Mouse (Mus musculus) layer of hippocampus, adult 18-20 months (tissue): ENCODE measurements around the gene Nmrk1. TPM values are rescaled to one million over a fixed set of nuclear protein-coding genes. Genes with fewer than 3 reads are reported as not detected.

Experiments used
- DNase-seq, 2 experiments: peaks; one replicate each; pipeline ENCODE4 v3.0.0; 2022; ENCODE audit warnings: low spot score in 2 of 2
- total RNA-seq, 2 experiments: library from RNA; stranded (reverse); gene quantifications; 2 replicates each; pipeline ENCODE4 v1.2.3; 2021

Nmrk1 gene
- total RNA-seq, 2 experiments from 2014 or later: 8.7 to 9.3 TPM

GRCm38 (mm10) chr19:18615680-18616240 is 16.0 kb upstream of the Nmrk1 start:
- DNase-seq: no peak

- DNase-seq: no peak
Measured at GRCm38 (mm10) chr19:18617504-18617903, 14.2 kb upstream of the Nmrk1 start.

GRCm38 (mm10) chr19:18619060-18619459 is 12.7 kb upstream of the Nmrk1 start:
- no peak for DNase-seq

- no peak for DNase-seq
Measured at GRCm38 (mm10) chr19:18619691-18620090, 12.1 kb upstream of the Nmrk1 start.

GRCm38 (mm10) chr19:18623894-18624293 is 7.9 kb upstream of the Nmrk1 start:
- no peak for DNase-seq

GRCm38 (mm10) chr19:18629589-18629988 is 2.2 kb upstream of the Nmrk1 start:
- DNase-seq: no peak

GRCm38 (mm10) chr19:18630221-18631119 is 1.3 kb upstream of the Nmrk1 start:
- no peak for DNase-seq

GRCm38 (mm10) chr19:18631161-18631643 is 548 bp upstream of the Nmrk1 start:
- peak; percentile 19 to 32 for DNase-seq

- DNase-seq: no peak
Measured at GRCm38 (mm10) chr19:18632231-18633185, 758 bp downstream of the Nmrk1 start.

GRCm38 (mm10) chr19:18637954-18638353 is 6.2 kb downstream of the Nmrk1 start:
- DNase-seq: no peak

- DNase-seq: no peak
Measured at GRCm38 (mm10) chr19:18638949-18639348, 7.2 kb downstream of the Nmrk1 start.

- no peak for DNase-seq
Measured at GRCm38 (mm10) chr19:18639552-18639951, 7.8 kb downstream of the Nmrk1 start.

- DNase-seq: no peak
Measured at GRCm38 (mm10) chr19:18641001-18641400, 9.3 kb downstream of the Nmrk1 start.

- DNase-seq: no peak
Measured at GRCm38 (mm10) chr19:18643411-18643810, 11.7 kb downstream of the Nmrk1 start.

- DNase-seq: no peak
Measured at GRCm38 (mm10) chr19:18644084-18644483, 12.3 kb downstream of the Nmrk1 start.

GRCm38 (mm10) chr19:18646397-18646796 is 14.6 kb downstream of the Nmrk1 start:
- DNase-seq: no peak

GRCm38 (mm10) chr19:18646853-18647420 is 15.2 kb downstream of the Nmrk1 start:
- DNase-seq: no peak

GRCm38 (mm10) chr19:18647775-18648557 is 16.2 kb downstream of the Nmrk1 start:
- DNase-seq: no peak

GRCm38 (mm10) chr19:18648558-18648945 is 16.8 kb downstream of the Nmrk1 start:
- no peak for DNase-seq

- DNase-seq: no peak
Measured at GRCm38 (mm10) chr19:18649955-18650354, 18.2 kb downstream of the Nmrk1 start.
